Mouse (Mus musculus): ENCODE results near the gene Epb41l1. TPM values are rescaled to one million over a fixed set of nuclear protein-coding genes. Genes with fewer than 3 reads are reported as not detected.
A peak's percentile ranks its signal among the peaks of the same experiment; 100 is the strongest.

The Epb41l1 gene
- polyA plus RNA-seq, 1 experiment from 2014 or later = 1.1 TPM

DNA sequence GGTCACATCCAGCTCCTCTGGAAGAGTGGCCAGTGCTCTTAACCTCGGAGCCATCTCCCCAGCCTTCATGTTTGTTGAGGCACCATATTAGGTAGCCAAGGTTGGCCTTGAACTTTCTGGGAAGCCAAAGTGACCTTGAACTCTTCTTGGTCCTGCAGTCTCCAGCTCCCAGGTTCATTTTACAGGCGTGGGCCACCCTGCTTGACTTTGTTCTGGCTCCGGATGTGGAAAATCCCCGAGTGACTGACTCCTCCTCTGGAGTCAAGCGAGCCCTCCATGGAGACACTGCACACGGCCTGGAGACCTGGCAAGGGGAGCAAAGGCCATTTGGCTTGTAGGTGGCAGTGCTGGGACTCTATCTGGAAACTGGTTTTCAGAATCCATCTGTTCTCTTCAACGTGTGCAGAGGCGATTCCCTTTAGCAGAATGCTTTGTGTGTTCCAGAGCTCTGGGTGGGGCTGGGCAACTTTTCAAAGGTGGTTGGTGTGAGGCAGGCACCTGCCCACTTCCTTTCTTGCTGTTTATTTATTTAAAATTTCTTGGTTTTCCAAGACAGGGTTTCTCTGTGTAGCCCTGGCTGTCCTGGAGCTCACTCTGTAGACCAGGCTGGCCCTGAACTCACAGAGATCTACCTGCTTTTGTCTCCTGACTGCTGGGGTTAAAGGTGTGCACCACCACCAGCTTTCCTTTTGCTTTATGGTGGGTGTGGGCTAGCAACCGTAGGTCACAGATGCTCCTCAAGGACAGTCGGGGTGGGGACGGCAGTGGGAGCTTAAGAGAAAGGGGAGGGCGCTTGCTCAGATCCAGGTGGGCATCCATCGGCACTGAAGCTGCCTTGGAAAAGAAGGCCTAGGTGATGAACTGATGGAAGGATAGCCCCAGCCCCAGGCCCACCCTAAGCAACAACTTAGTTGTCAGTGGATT is 30.8 kb downstream of the Epb41l1 start:
- H3K36me3 ChIP-seq (replicated peaks) = no peaks in the 10 kb centered on the region
- no peaks in the 10 kb centered on the region for H3K27me3 ChIP-seq (ENCODE audit: poor library complexity, severe bottlenecking)
- no peaks in the 10 kb centered on the region for H3K9me3 ChIP-seq
- H3K4me1 ChIP-seq = peaks cover 32% of the 10 kb centered on the region
- 90% methylated on average over 13 of the region's 13 CpGs for WGBS
- no peak for DNase-seq (ENCODE audit: extremely low spot score, low spot score)
- H3K27ac ChIP-seq = peak overlapping the region; percentile 69
- H3K4me3 ChIP-seq = no peak overlapping the region

DNA sequence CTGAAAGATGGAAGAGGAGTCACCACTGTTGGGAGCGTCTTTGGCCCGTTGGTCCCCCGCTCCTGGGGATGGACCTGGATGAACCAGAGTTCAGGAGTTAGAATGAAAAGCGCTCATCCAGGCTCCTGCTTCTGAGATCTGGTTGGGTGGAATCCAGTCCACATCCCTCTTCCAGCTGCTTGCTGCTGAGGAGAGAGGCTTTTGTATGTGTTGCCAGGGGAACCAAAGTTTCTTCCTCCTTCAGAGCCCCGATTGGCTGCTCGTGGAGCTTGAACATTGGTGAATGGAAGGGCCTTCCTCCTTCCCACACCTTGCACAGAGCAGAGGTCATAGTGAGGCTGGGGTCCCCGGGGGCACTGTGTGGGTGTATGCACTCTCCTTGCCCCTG is 31.4 kb downstream of the Epb41l1 start:
- 59% methylated on average over 7 of the region's 7 CpGs for WGBS
- H3K4me3 ChIP-seq = no peak overlapping the region
- H3K27ac ChIP-seq = peak overlapping the region; percentile 69
- no peaks in the 10 kb centered on the region for H3K9me3 ChIP-seq
- DNase-seq (ENCODE audit: extremely low spot score, low spot score) = no peak
- peaks cover 31% of the 10 kb centered on the region for H3K4me1 ChIP-seq
- no peaks in the 10 kb centered on the region for H3K27me3 ChIP-seq (ENCODE audit: poor library complexity, severe bottlenecking)
- H3K36me3 ChIP-seq (replicated peaks) = no peaks in the 10 kb centered on the region

- H3K27me3 ChIP-seq (ENCODE audit: poor library complexity, severe bottlenecking) = no peaks in the 10 kb centered on the region
- peaks cover 20% of the 10 kb centered on the region for H3K4me1 ChIP-seq
- no peaks in the 10 kb centered on the region for H3K9me3 ChIP-seq
- DNase-seq (ENCODE audit: extremely low spot score, low spot score) = no peak
- WGBS = 79% methylated on average over 7 of the region's 7 CpGs
- no peak overlapping the region for H3K4me3 ChIP-seq
- 0 out of 2 replicates have a peak overlapping the region, but pooled peaks have one; percentile 16 for H3K27ac ChIP-seq
- no peaks in the 10 kb centered on the region for H3K36me3 ChIP-seq (replicated peaks)
These were observed 33.1 kb downstream of the Epb41l1 start for GRCm38 (mm10) chr2:156453822-156454221.

- no peak for DNase-seq (ENCODE audit: extremely low spot score, low spot score)
- Histone ChIP-seq H3K4me1 (peaks cover 33% of the 10 kb centered on the region), H3K36me3 (replicated peaks) (no peaks in the 10 kb centered on the region), H3K9me3 (no peaks in the 10 kb centered on the region), H3K27ac (no peak overlapping the region), H3K4me3 (no peak overlapping the region), H3K27me3 (ENCODE audit: poor library complexity, severe bottlenecking) (no peaks in the 10 kb centered on the region)
- 90% methylated on average over 9 of the region's 9 CpGs for whole genome bisulfite sequencing
These were observed 34.9 kb downstream of the Epb41l1 start for GRCm38 (mm10) chr2:156455508-156456108.

DNA sequence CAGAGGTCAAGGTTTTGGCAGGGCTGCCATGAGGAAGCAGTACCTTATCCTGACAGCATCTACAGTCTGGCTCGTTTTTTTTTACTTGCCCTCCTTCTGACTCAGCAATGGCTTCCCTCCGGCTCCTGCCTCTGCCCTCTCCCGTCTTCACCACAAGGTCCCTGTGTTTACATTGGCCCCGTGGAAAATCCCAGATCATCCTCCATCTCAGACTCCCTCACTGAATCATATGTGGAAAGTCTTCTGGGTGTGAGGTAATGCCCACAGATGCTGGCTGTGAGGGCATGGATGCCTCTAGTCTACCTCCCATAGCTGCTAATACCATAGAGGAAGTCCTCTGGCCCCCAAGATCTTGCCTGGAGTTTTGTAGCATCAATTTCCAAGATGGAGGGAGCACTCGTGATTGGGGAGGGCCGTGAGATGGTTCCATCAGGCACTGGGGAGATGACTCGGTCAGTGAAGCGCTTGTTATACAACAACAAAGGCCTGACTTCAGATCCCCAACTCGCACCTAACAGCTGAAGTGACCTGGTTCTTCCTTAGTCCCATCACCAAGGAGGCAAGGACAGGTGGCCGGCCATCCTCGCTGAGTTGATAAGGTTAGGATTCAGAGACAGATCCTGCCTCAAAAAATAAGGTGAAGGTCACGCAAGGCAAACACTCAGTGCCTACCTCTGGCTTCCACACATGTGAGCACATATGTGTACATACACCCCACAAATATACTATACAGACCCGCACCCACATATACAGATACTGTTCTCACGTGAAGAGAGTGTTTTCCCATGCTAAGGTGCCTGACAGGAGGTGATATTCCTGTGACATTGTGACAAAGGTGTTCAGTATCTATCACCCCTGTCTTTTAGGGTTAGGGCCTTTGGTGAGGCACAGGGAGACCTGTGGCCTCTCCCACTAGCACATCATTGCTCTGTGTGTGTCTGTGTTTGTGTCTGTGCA is 36.0 kb downstream of the Epb41l1 start:
- Histone ChIP-seq H3K4me1 (peaks cover 35% of the 10 kb centered on the region), H3K27ac (no peak overlapping the region), H3K9me3 (no peaks in the 10 kb centered on the region), H3K4me3 (no peak overlapping the region), H3K27me3 (ENCODE audit: poor library complexity, severe bottlenecking) (no peaks in the 10 kb centered on the region), H3K36me3 (replicated peaks) (no peaks in the 10 kb centered on the region)
- 84% methylated on average over 14 of the region's 14 CpGs for WGBS
- DNase-seq (ENCODE audit: extremely low spot score, low spot score) = no peak

GRCm38 (mm10) chr2:156457343-156457717 is 36.6 kb downstream of the Epb41l1 start:
- Histone ChIP-seq H3K27me3 (ENCODE audit: poor library complexity, severe bottlenecking) (no peaks in the 10 kb centered on the region), H3K36me3 (replicated peaks) (no peaks in the 10 kb centered on the region), H3K4me3 (no peak overlapping the region), H3K9me3 (no peaks in the 10 kb centered on the region), H3K4me1 (peaks cover 32% of the 10 kb centered on the region), H3K27ac (no peak overlapping the region)
- DNase-seq (ENCODE audit: extremely low spot score, low spot score) = no peak
- 73% methylated on average over 4 of the region's 4 CpGs for WGBS

DNA sequence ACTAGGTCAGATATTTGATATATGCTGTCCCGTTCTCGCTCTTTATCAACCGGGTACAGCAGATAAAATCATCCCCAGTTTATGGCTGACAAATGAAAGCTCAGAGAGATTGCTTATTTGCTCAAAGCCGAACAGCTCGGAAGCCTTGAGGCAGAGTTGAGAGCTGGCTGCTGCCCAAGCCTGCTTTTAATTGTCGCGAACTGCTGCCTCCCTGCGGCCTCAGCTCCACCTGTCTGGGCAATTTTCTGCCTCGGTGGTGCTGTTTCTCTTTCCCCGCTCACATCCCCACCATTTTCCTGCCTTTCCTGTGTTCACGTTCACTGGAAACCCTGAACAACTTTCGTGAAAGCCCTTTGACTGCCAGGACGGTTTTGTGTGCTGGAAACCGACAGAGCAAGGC is 39.8 kb downstream of the Epb41l1 start:
- no peak overlapping the region for H3K4me3 ChIP-seq
- DNase-seq (ENCODE audit: extremely low spot score, low spot score) = no peak
- WGBS = 41% methylated on average over 14 of the region's 14 CpGs
- peak overlapping the region; percentile 65 for H3K27ac ChIP-seq
- H3K36me3 ChIP-seq (replicated peaks) = no peaks in the 10 kb centered on the region
- peaks cover 27% of the 10 kb centered on the region for H3K4me1 ChIP-seq
- no peaks in the 10 kb centered on the region for H3K9me3 ChIP-seq
- no peaks in the 10 kb centered on the region for H3K27me3 ChIP-seq (ENCODE audit: poor library complexity, severe bottlenecking)

DNA sequence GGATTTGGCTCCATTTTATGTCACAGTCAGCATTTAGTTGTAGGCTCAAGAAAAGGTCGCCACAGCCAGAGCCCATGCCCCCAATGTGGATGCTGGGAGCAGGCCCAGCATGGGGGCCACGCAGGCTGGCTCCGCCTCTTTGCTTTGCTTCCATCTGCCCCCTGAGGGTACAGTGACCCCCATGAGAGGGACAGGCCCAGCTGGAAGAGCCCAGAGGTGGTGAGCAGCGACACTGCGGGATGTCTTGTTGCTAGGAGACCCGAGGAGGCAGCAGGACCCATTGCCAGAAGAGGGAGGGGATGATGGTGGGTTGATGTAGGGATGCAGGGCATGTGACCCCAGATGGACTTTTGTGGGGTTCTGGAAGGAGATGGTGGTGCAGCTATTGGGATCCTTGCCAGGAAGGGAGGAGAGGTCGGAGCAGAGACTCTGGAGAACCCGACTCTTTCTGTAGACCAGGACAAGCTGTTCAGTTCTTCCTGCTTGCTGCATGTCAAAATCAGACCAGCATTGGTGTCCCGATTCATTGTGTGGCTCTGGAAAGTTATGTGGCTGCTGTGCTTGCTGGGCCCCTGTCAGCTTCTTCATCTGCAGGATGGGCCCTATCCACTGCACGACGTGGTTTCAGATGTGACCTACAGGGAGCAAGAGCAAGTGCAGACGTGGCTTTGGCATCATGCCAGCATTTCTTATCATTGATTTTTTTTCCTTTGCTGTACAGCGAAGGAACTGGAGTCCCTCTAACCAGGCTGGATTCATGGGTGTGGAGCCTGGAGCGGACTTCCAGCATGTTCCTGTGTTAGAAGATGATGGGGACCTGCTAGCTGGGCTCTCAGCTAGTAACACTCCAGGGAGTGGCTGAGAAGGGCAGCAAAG is 41.7 kb downstream of the Epb41l1 start:
- H3K36me3 ChIP-seq (replicated peaks) = no peaks in the 10 kb centered on the region

DNA sequence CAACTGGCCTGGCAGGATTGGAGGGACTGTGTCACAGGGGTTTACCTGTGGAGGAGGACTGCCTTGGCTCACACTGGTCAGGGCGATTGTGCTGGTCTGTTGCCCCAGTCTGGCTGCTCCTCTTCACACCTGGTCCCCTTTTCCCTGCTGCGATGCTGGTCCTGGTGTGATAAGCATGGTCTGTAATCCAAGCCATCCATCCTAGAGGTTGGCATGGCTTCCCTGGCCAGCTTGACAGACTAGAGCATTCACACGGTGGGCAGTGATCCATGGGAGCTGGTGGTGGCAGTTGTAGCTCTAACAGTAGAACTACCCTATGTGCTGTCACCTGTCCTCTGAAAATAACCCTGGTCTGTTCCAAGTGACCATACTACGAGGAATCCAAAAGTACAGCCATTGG is 43.7 kb downstream of the Epb41l1 start:
- peaks cover 26% of the 10 kb centered on the region for H3K4me1 ChIP-seq
- no peaks in the 10 kb centered on the region for H3K9me3 ChIP-seq
- H3K27ac ChIP-seq = no peak overlapping the region
- H3K27me3 ChIP-seq (ENCODE audit: poor library complexity, severe bottlenecking) = no peaks in the 10 kb centered on the region
- H3K36me3 ChIP-seq (replicated peaks) = no peaks in the 10 kb centered on the region
- no peak for DNase-seq (ENCODE audit: extremely low spot score, low spot score)
- WGBS = 92% methylated on average over 4 of the region's 4 CpGs
- H3K4me3 ChIP-seq = no peak overlapping the region

More for the DNA sequence above, 41.7 kb downstream of the Epb41l1 start:
- Histone ChIP-seq H3K4me1 (peaks cover 27% of the 10 kb centered on the region), H3K27me3 (ENCODE audit: poor library complexity, severe bottlenecking) (no peaks in the 10 kb centered on the region), H3K27ac (peak overlapping the region; percentile 40; the same call in 1 of the 2 replicates), H3K9me3 (no peaks in the 10 kb centered on the region), H3K4me3 (no peak overlapping the region)
- no peak for DNase-seq (ENCODE audit: extremely low spot score, low spot score)
- 66% methylated on average over 14 of the region's 14 CpGs for WGBS

GRCm38 (mm10) chr2:156467538-156467937 is 46.8 kb downstream of the Epb41l1 start:
- H3K36me3 ChIP-seq (replicated peaks) = no peaks in the 10 kb centered on the region
- no peak for DNase-seq (ENCODE audit: extremely low spot score, low spot score)
- H3K4me3 ChIP-seq = no peak overlapping the region
- no peak overlapping the region for H3K27ac ChIP-seq
- no peaks in the 10 kb centered on the region for H3K27me3 ChIP-seq (ENCODE audit: poor library complexity, severe bottlenecking)
- H3K9me3 ChIP-seq = no peaks in the 10 kb centered on the region
- 91% methylated on average over 11 of the region's 11 CpGs for WGBS
- H3K4me1 ChIP-seq = peaks cover 7% of the 10 kb centered on the region

DNA sequence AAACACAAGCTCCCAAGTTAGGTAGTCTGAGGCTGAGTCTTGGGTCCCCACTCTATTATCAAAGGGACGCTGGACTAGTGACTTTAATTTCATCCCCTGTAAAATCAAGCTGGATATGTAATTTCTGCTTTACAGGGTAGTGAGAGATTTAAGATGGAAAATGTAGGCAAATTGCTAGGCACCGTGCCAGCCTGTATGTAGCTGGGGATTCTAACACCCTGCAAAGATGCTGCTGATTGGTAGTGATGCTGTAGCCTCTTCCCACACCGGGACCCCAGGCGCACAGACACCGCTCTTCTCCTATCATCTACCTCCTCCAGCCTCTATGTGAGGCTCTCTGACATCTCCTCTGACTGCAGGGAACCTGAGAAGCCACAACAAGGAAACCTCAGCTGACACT is 48.2 kb downstream of the Epb41l1 start:
- no peak overlapping the region for H3K4me3 ChIP-seq
- DNase-seq (ENCODE audit: extremely low spot score, low spot score) = no peak
- WGBS = 91% methylated on average over 5 of the region's 5 CpGs
- no peaks in the 10 kb centered on the region for H3K9me3 ChIP-seq
- peaks cover 6% of the 10 kb centered on the region; the same call in 1 of the 2 replicates for H3K27me3 ChIP-seq (ENCODE audit: poor library complexity, severe bottlenecking)
- H3K36me3 ChIP-seq (replicated peaks) = no peaks in the 10 kb centered on the region
- peaks cover 7% of the 10 kb centered on the region for H3K4me1 ChIP-seq
- no peak overlapping the region for H3K27ac ChIP-seq

GRCm38 (mm10) chr2:156469508-156469907 is 48.8 kb downstream of the Epb41l1 start:
- 69% methylated on average over 8 of the region's 8 CpGs for WGBS
- Histone ChIP-seq H3K27me3 (ENCODE audit: poor library complexity, severe bottlenecking) (peaks cover 12% of the 10 kb centered on the region), H3K9me3 (no peaks in the 10 kb centered on the region), H3K36me3 (replicated peaks) (no peaks in the 10 kb centered on the region), H3K27ac (no peak overlapping the region), H3K4me1 (peaks cover 13% of the 10 kb centered on the region), H3K4me3 (no peak overlapping the region)
- no peak for DNase-seq (ENCODE audit: extremely low spot score, low spot score)

Data from forebrain, embryonic 10.5 days (tissue).